Mouse (Mus musculus) CH12.LX (cell line): ENCODE measurements at regions not wholly inside any gene's neighbourhood (a gene's known extent, or its start where the extent isn't known, plus 50 kb on each side); places are given as distances from the start of the nearest gene placed in this dataset.

Experiments
- DNase-seq: peaks from one replicate; pipeline ENCODE4 v3.0.0-alpha.2; 2013; ENCODE audit errors: extremely low read depth
- H3K27ac ChIP-seq: 2 replicates; pipeline ENCODE4 v1.5.1; 2012; ENCODE audit warnings: low read depth, mild to moderate bottlenecking, control low read depth, moderate library complexity; ENCODE audit not compliant: insufficient read depth
- H3K27me3 ChIP-seq: replicated peaks from 2 replicates; pipeline ENCODE3; 2012; ENCODE audit warnings: inconsistent platforms
- H3K36me3 ChIP-seq, 2 experiments: replicated peaks in 1 of 2; 2 replicates each; pipeline versions ENCODE3 to v1.6.1; 2012; ENCODE audit warnings: inconsistent platforms in 1 of 2, low read length in 1 of 2, mild to moderate bottlenecking in 1 of 2, mixed read lengths in 1 of 2, moderate library complexity in 1 of 2; ENCODE audit not compliant: control insufficient read depth in 1 of 2, insufficient read depth in 1 of 2
- H3K4me1 ChIP-seq, 2 experiments: 2 replicates each; pipeline ENCODE4 v1.6.1; 2012; ENCODE audit warnings: inconsistent platforms in 1 of 2, moderate library complexity in 1 of 2; ENCODE audit not compliant: insufficient read depth in 2 of 2, control insufficient read depth in 1 of 2
- H3K4me2 ChIP-seq: 2 replicates; pipeline ENCODE4 v1.6.1; 2012; ENCODE audit warnings: low read depth, mild to moderate bottlenecking, control low read depth; ENCODE audit not compliant: poor library complexity, insufficient read depth, severe bottlenecking
- H3K4me3 ChIP-seq, 3 experiments: fragments of 150-350 bp in 1 of 3; sonication (generic) in 1 of 3; replicated peaks in 1 of 3; 2 replicates each; pipeline versions ENCODE3 to v1.5.1; 2011 to 2012; ENCODE audit warnings: low read depth in 2 of 3, low read length in 2 of 3, mild to moderate bottlenecking in 2 of 3, moderate library complexity in 2 of 3, control low read depth in 1 of 3, improper control_type of control experiment in 1 of 3, inconsistent platforms in 1 of 3, mixed read lengths in 1 of 3; ENCODE audit not compliant: poor library complexity in 1 of 3
- H3K79me2 ChIP-seq: replicated peaks from 2 replicates; pipeline ENCODE4 v1.6.1; 2012; ENCODE audit warnings: mild to moderate bottlenecking, moderate library complexity; ENCODE audit not compliant: control insufficient read depth, poor library complexity, insufficient read depth, severe bottlenecking; ENCODE audit errors: extremely low read depth
- H3K9ac ChIP-seq: 2 replicates; pipeline ENCODE4 v1.6.1; 2012; ENCODE audit warnings: low read depth, mild to moderate bottlenecking, control low read depth, moderate library complexity; ENCODE audit not compliant: insufficient read depth
- H3K9me3 ChIP-seq: replicated peaks from 2 replicates; pipeline ENCODE3; 2012; ENCODE audit warnings: low read length, inconsistent platforms, mixed read lengths
- BHLHE40 ChIP-seq: IDR thresholded peaks from 2 replicates; pipeline ENCODE4 v1.6.1; 2011; ENCODE audit warnings: mild to moderate bottlenecking, low read depth, low read length, improper control_type of control experiment
- CHD2 ChIP-seq: IDR thresholded peaks from 2 replicates; pipeline ENCODE4 v1.6.1; 2011; ENCODE audit warnings: low read length, improper control_type of control experiment
- CTCF ChIP-seq, 2 experiments: IDR thresholded peaks in 1 of 2; conservative IDR thresholded peaks in 1 of 2; 2 replicates each; pipeline ENCODE4 v1.5.1; 2011 to 2012; ENCODE audit warnings: low read depth in 2 of 2, low read length in 2 of 2, improper control_type of control experiment in 1 of 2, inconsistent platforms in 1 of 2, mild to moderate bottlenecking in 1 of 2, moderate library complexity in 1 of 2
- E2F4 ChIP-seq: IDR thresholded peaks from 2 replicates; pipeline ENCODE4 v1.6.1; 2011; ENCODE audit warnings: low read depth, low read length, improper control_type of control experiment; ENCODE audit not compliant: insufficient replicate concordance
- GABPA ChIP-seq: IDR thresholded peaks from 2 replicates; pipeline ENCODE4 v1.6.1; 2012; ENCODE audit warnings: low read depth, low read length, improper control_type of control experiment, inconsistent platforms; ENCODE audit not compliant: insufficient replicate concordance
- IRF4 ChIP-seq: IDR thresholded peaks from 2 replicates; pipeline ENCODE4 v1.6.1; 2014; ENCODE audit warnings: low read depth, mild to moderate bottlenecking, inconsistent platforms, low read length, improper control_type of control experiment
- JUN ChIP-seq: IDR thresholded peaks from 2 replicates; pipeline ENCODE4 v1.6.1; 2011; ENCODE audit warnings: low read depth, mild to moderate bottlenecking, low read length, improper control_type of control experiment, moderate library complexity; ENCODE audit not compliant: insufficient read depth
- JUND ChIP-seq: conservative IDR thresholded peaks from 2 replicates; pipeline ENCODE4 v1.6.1; 2011; ENCODE audit warnings: low read depth, low read length, improper control_type of control experiment
- MAX ChIP-seq: IDR thresholded peaks from 2 replicates; pipeline ENCODE4 v1.6.1; 2011; ENCODE audit warnings: low read length, improper control_type of control experiment
- MEF2A ChIP-seq: IDR thresholded peaks from 2 replicates; pipeline ENCODE4 v1.6.1; 2014; ENCODE audit warnings: low read depth, mild to moderate bottlenecking, inconsistent platforms, low read length, improper control_type of control experiment, borderline replicate concordance
- NELFE ChIP-seq: IDR thresholded peaks from 2 replicates; pipeline ENCODE4 v1.6.1; 2011; ENCODE audit warnings: low read depth, low read length, improper control_type of control experiment
- PAX5 ChIP-seq: IDR thresholded peaks from 2 replicates; pipeline ENCODE4 v1.6.1; 2012; ENCODE audit warnings: low read length, inconsistent platforms, mixed read lengths
- POLR2A ChIP-seq: IDR thresholded peaks from 2 replicates; pipeline ENCODE4 v1.6.1; 2011; ENCODE audit warnings: low read depth, mild to moderate bottlenecking, improper control_type of control experiment, low read length
- POLR2AphosphoS2 ChIP-seq: IDR thresholded peaks from 2 replicates; pipeline ENCODE4 v1.6.1; 2011; ENCODE audit warnings: low read depth, low read length, improper control_type of control experiment
- SIN3A ChIP-seq: IDR thresholded peaks from 2 replicates; pipeline ENCODE4 v1.6.1; 2012; ENCODE audit warnings: low read length, improper control_type of control experiment, inconsistent platforms
- SMC3 ChIP-seq: IDR thresholded peaks from 2 replicates; pipeline ENCODE4 v1.6.1; 2011; ENCODE audit warnings: low read depth, low read length, improper control_type of control experiment
- UBTF ChIP-seq: IDR thresholded peaks from 2 replicates; pipeline ENCODE4 v1.6.1; 2012; ENCODE audit warnings: low read depth, mild to moderate bottlenecking, inconsistent platforms, low read length, improper control_type of control experiment, moderate library complexity
- USF1 ChIP-seq: IDR thresholded peaks from 2 replicates; pipeline ENCODE4 v1.6.1; 2014; ENCODE audit warnings: low read depth, mild to moderate bottlenecking, inconsistent platforms, low read length, improper control_type of control experiment
- USF2 ChIP-seq: conservative IDR thresholded peaks from 2 replicates; pipeline ENCODE4 v1.6.1; 2011; ENCODE audit warnings: low read depth, low read length, improper control_type of control experiment
- ZNF384 ChIP-seq: IDR thresholded peaks from 2 replicates; pipeline ENCODE4 v1.6.1; 2012; ENCODE audit warnings: low read depth, low read length, improper control_type of control experiment, inconsistent platforms
- dilution Hi-C: fragments of 300-500 bp; cut with MboI; formaldehyde crosslinking; loops from 2 replicates; pipeline ENCODE4 v1.14.3; 2020; ENCODE audit warnings: low sequenced_read_pairs; ENCODE audit not compliant: extremely low pct_unique_long_range_greater_than_20kb, extremely low pct_ligation_motif_present
- in situ Hi-C: fragments of 300-500 bp; cut with MboI; formaldehyde crosslinking; loops from 3 replicates; pipeline ENCODE4 v1.14.3; 2019; ENCODE audit warnings: low sequenced_read_pairs, low pct_ligation_motif_present, low pct_unique_long_range_greater_than_20kb, mixed read lengths

GRCm38 (mm10) chr6:31330327-31330726 is 68.2 kb upstream of the Mkln1 start:
- in situ Hi-C loops = no loop called here
- H3K36me3 ChIP-seq = no peaks in the 10 kb centered on the region
- no peak for DNase-seq

GRCm38 (mm10) chr6:31330868-31331267 is 67.7 kb upstream of the Mkln1 start:
- Histone ChIP-seq H3K4me2 (no peak overlapping the region), H3K27me3 (no peaks in the 10 kb centered on the region), H3K36me3 (no peaks in the 10 kb centered on the region), H3K9me3 (no peaks in the 10 kb centered on the region), H3K4me3 (no peak overlapping the region), H3K4me1 (peaks cover 0 to 11% of the 10 kb centered on the region in 2 experiments; a peak in 2 of 4 replicates), H3K27ac (no peak overlapping the region), H3K79me2 (no peaks in the 10 kb centered on the region), H3K9ac (no peak overlapping the region)
- TF ChIP-seq UBTF = no peak
- TF ChIP-seq SMC3 = no peak
- TF ChIP-seq E2F4 = no peak
- TF ChIP-seq MEF2A = no peak
- no peak for TF ChIP-seq SIN3A
- TF ChIP-seq POLR2AphosphoS2 = no peak
- no peak for TF ChIP-seq JUN
- no peak for TF ChIP-seq ZNF384
- TF ChIP-seq PAX5 = no peak
- no peak for TF ChIP-seq USF1
- TF ChIP-seq NELFE = no peak
- no peak for TF ChIP-seq CTCF (conservative IDR thresholded peaks at IDR 0.05 in 1 of 2, IDR thresholded peaks at IDR 0.05 in 1 of 2; ENCODE audit: low read depth in 2 of 2, low read length in 2 of 2)
- no peak for TF ChIP-seq USF2
- no peak for TF ChIP-seq POLR2A
- TF ChIP-seq BHLHE40 = no peak
- dilution Hi-C loops = no loop called here
- in situ Hi-C loops = no loop called here
- DNase-seq = no peak

More at GRCm38 (mm10) chr6:31330327-31330726, 68.2 kb upstream of the Mkln1 start:
- Histone ChIP-seq H3K27me3 (no peaks in the 10 kb centered on the region), H3K27ac (no peak overlapping the region), H3K4me3 (no peak overlapping the region), H3K4me1 (peaks cover 0 to 17% of the 10 kb centered on the region in 2 experiments; a peak in 2 of 4 replicates), H3K4me2 (no peak overlapping the region), H3K79me2 (no peaks in the 10 kb centered on the region), H3K9ac (no peak overlapping the region), H3K9me3 (no peaks in the 10 kb centered on the region)
- dilution Hi-C loops = no loop called here
- TF ChIP-seq E2F4 (no peak), IRF4 (no peak), SIN3A (no peak), MAX (no peak), JUN (no peak), UBTF (no peak), BHLHE40 (no peak), GABPA (no peak), JUND (no peak), CHD2 (no peak)
